Mouse (Mus musculus) cerebral cortex, adult 2 months (tissue): ENCODE measurements around the gene Edn1.

Experiments
- WGBS: fragments of 180-500 bp; shearing (Covaris S2); methylation state at CpG from one replicate; pipeline ENCODE4 v1.1.7; 2018; 5-methylcytosine and 5-hydroxymethylcytosine counted together

The Edn1 gene

DNA sequence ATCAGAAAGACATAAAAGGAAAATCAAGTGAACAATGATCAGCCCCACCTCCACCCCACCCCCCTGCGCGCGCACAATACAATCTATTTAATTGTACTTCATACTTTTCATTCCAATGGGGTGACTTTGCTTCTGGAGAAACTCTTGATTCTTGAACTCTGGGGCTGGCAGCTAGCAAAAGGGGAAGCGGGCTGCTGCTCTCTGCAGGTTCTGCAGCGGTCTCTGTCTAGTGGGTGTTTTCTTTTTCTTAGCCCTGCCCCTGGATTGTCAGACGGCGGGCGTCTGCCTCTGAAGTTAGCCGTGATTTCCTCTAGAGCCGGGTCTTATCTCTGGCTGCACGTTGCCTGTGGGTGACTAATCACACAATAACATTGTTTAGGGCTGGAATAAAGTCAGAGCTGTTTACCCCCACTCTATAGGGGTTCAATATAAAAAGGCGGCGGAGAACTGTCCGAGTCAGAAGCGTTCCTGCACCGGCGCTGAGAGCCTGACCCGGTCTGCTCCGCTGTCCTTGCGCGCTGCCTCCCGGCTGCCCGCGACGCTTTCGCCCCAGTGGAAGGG, at the start of gene Edn1:
TSS of gene Edn1 (plus strand) at position 316 of the 561 bp plus-strand sequence.
- WGBS: 1% methylated on average over 26 of the region's 26 CpGs

- 84% methylated on average over 5 of the region's 5 CpGs for WGBS
Measured at GRCm38 (mm10) chr13:42253821-42254220, 47.5 kb upstream of the Edn1 start.

DNA sequence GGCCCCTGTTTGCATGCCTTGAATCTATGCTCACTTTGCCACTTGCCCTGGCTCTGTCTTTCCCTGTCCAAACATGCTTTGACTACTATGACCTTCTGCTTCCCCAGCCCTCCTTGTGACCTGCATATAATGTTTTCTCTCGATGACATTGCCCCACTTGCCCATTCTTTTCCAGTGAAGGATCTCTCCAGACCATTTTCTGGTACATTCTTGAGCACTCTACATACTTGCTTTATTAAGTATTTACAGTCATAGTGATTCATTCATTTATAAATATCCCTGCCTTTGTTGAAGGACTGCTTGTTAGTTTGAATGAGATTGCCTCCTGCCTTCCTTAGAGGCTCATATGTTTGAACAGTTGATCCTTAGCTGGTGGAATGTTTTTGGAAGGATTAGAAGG, 46.2 kb upstream of the Edn1 start:
- WGBS: 81% methylated on average over 1 of the region's 1 CpGs

DNA sequence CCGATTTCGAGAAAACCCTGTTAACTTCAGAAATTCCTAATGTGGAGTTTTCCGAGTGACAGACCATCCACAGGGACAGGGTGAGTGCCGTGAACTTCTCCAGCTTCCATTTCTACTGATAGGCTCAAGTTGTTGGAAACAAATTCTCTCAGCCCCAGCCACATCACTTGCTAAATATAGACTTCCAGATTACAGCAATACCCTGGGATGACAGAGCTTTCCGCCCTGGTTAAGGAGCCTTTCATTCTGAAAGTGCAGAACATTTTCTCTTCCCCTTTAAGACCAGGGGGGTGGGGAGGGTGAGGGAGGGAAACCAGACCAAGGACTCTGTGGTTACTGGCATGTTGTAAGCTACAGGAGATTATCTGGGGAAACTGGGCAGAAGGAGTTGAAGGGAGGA, 42.9 kb upstream of the Edn1 start:
- WGBS: 89% methylated on average over 5 of the region's 5 CpGs

DNA sequence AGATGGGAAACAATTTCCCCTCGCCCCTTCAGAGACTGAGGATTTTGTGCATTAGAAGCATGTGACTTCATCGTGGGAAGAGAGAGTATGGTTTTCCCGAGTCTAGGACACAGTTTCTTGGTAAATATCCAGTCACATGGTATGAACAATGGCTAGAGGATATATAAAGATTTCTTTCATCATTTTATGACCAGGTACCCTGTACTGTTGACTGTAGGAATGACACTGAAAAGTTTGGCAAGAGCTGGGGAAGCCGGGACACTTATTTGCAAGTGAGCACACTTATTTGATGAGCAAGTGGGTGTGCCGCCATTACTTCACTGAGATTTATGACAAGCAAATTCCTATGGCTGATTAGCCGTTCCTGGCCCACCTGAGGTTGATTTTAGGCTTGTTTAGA, 40.6 kb upstream of the Edn1 start:
- 95% methylated on average over 6 of the region's 6 CpGs for WGBS

DNA sequence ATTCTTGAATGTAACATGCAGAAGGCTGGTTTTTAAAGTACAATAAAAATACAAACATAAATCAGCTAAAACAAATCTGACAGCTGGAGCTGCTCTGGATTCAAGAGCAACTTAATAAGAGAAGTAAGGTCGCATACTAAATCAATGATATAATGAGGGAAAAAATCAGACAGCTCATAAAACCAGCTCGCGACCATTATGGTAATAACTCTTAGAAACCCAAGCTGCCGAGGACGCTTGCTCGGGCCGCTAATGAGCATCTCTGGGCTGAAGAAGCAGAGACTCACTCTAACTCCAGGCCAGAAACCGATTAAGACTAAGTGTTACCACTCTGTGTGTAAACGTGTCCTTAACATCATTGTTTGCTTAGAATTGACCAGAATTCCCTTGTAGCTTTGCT, 31.2 kb upstream of the Edn1 start:
- 74% methylated on average over 9 of the region's 9 CpGs for WGBS

GRCm38 (mm10) chr13:42276774-42277454, 24.4 kb upstream of the Edn1 start:
- 82% methylated on average over 9 of the region's 9 CpGs for WGBS

GRCm38 (mm10) chr13:42277751-42278150, 23.5 kb upstream of the Edn1 start:
- WGBS: 98% methylated on average over 2 of the region's 2 CpGs

- 53% methylated on average over 3 of the region's 3 CpGs for WGBS
Measured at GRCm38 (mm10) chr13:42285896-42286295, 15.4 kb upstream of the Edn1 start.

GRCm38 (mm10) chr13:42286768-42287167, 14.5 kb upstream of the Edn1 start:
- WGBS: 92% methylated on average over 4 of the region's 4 CpGs

DNA sequence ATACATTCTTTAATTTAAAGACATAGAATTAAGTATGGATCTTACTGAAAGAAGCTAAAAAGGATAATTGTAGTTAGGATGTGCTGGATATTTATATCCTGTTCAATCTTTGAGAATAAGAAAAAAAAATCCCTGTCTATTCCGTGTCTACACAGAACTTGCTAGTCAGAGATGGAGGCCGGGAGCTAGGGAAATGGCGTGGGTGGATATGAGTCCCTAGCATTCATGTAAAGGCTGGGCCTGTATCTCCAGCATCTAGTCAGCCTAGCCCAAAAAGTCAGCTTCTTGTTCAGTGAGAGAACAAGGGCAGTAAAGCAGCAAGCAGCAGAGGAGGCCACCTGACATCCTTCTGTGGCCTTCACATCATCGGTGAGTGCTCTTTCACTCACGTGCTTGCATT, 8.7 kb upstream of the Edn1 start:
- 65% methylated on average over 5 of the region's 5 CpGs for WGBS

DNA sequence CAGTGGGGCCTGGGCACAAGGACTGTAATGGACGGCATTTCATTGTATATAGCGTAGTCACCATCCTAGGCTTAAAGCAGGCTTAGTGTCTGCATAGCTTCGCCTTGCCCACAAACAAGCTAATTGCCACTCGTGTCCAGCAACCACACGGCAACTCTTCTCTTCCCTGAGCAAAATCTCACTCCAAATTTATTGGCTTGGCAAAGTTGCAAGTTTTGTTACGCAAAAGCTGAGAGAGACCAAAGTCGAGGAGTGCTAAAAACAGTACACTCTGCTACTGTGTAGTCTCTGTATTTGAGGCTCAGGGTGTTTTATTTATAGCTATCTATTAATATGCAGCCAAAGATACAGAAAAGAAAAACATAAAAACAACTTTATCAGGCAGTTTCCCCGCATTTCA, 3.0 kb upstream of the Edn1 start:
- 48% methylated on average over 8 of the region's 8 CpGs for WGBS

DNA sequence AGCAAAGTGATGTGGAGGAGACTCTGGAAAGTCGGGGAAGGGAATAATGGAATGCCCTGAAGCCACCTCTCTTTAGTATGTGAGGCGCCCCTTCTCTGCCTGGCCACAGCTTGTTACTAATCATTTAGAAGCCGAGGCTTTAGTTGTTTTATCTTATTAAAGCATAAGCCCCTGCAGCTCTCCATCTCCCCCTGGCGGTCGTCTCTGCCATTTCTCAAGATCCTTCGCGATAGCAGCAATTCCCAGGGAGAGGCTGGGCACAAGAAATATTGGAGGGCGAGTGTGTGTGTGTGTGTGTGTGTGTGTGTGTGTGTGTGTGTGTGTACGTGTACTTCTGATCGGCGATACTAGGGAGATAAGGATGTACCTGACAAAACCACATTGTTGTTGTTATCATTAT, 709 bp upstream of the Edn1 start:
- WGBS: 9% methylated on average over 11 of the region's 11 CpGs

DNA sequence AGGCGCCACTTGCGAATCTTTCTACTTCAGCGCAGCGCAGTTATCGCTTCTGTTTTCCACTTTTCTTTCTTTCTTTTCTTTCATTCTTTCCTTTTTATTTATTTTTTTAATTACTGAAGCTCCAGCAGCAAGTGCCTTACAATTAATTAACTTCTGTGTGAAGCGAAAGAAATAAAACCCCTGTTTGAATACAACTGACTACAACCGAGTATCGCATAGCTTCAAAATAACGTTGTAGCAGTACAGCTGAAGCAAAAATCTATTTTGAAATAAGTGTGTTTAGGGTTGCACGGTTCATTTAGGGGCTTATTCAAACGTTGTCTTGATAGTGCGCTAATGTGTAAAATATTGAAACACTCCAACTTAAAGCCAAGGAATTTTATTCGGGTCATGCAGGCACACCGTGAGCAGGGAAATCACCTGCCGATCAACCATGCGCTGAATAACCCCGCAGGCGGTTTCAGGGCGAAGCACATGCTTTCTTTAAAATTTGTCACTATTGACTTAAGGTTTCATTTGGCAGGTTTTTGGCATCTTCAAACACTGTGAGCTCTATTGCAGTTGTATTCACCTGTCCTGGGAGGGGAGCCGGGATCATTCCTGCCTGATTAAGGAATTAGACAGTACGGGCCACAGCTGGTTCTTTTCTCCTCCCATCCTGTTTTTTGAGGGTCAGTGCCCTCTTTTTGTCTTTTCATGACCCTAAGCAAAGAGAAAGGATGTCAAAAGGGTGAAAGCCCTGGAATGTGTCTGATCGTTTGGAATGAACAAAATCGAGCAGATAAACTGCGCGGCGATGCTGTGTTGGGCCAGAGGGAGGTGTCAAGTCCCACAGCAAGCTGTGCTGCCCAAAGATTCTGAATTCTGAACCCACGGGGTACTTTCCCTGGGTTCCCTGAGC, 935 bp downstream of the Edn1 start:
- 10% methylated on average over 27 of the region's 27 CpGs for WGBS

GRCm38 (mm10) chr13:42303180-42303929, 2.1 kb downstream of the Edn1 start:
- WGBS: 43% methylated on average over 11 of the region's 11 CpGs

- WGBS: 75% methylated on average over 8 of the region's 8 CpGs
Measured at GRCm38 (mm10) chr13:42304139-42304538, 2.9 kb downstream of the Edn1 start.

DNA sequence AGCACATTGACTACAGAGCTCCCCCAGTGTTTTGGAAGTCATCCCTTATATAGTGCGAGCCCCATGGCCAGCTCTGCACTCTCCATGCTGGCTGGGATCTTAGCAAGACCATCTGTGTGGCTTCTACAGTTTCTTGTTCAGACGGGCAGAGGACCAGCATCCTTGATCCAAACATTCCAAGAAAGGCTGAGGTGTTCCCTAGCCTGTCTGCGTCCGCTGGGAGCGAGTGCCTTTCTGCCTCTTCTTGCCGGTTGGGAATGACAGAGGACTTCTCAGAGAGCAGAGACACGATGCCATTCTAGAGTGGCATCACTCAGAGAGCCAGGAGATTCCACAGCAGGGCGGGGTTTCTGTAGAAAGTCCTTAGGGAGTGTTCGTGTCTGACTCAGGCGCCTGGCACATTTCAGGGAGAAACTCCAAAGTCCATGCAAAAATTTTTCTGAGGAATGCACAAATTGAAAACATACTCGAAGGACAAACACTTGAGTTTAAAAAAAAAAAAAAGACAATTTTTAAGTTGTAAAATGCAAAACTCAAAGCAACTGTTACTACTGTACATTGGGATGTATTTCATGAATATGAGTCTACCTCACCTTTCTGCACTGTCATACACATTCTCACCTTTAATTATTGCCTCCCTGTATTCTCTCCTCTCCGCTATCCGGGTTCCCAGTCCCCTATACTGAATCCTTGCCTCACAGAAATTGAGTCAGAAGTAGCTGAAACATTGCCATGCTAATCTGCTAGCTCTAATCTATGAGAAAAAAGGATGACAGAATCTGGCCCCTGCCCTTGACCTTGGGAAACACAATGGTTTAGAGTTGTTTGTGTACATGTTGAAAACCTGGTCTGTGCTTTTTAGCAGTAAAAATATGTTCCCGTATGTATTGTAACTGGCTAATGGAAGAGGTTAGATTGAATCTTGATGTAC, 5.9 kb downstream of the Edn1 start:
- 69% methylated on average over 14 of the region's 14 CpGs for WGBS

DNA sequence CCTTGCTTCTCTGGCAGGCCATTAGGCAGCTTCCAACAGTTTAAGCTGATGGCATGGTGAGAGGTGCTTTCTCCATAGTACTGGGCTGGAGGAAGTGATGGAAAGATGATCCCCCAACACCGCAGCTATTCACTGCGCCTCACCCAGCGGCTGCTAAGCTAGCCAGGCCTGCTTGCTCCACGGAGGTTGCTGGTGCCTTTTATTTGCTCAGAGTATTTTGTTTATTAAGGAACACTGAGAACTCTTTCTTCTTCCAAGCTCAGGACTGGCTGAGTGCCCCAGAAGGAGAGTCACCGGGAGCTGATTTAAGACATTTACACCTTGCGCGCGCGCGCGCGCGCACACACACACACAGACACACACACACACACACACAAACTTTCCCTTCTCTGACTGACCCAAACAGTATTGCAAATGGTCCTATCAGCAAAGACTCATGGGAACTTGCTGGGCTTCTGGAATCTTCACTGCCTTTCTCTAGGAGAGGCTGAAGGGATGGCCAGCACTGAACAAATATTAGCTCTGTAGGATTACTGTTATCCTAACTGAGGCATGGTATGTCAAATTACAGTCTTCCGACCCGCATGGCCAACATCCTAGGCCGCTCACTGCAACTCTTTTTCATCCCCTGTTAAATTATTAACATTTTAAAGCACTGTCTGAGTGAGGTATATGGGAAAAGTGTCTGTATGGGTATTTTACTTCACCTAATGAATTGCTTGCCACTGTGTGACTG, 7.3 kb downstream of the Edn1 start:
- 84% methylated on average over 16 of the region's 16 CpGs for WGBS

DNA sequence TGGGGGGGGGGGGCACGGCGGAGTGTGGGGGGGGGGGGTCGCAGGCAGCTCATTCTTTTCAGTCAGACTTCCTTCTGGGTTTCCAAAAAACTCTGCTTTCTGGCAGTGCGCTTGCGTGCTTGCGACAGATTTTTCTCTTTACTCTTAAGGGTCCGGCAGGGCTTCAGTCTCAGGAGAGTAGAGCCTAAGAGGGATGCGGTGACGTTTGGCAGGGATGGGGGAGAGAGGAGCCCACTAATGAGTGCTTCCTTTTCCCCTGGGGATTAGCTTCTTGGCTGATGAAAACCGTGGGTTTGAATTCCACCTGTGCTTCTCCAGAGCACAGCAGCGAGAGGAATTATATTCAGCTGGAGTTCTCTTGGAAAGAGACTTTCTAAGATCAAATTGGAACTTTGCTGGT, 8.5 kb downstream of the Edn1 start:
- 13% methylated on average over 11 of the region's 11 CpGs for WGBS

DNA sequence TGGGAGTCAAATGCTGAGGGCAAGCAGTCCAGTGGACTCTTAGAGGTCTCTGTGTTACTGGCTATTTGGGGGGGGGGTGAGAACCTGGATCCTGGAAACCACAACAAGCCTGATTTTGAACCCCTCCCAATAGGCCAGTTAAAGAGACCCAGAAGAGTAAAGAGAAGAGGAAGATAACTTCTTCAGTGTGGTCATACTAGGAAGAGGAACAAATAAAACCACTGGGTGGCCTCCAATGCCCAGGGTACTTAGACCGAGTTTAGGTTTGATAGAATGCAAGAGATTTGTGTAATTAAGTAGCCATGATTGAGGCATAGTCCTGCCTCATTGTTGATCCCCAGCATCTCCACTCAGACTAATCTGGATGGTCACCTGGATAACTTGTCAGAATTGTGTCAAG, 14.4 kb downstream of the Edn1 start:
- 56% methylated on average over 1 of the region's 1 CpGs for WGBS
